Mouse (Mus musculus) forebrain, embryonic 16.5 days (tissue): Measurements from ENCODE around the gene Rplp0. TPM values are rescaled to one million over a fixed set of nuclear protein-coding genes. Genes with fewer than 3 reads are reported as not detected.
"Not testable (repeated sequence)": the region's sequence is repeated elsewhere in the genome, so short reads cannot be mapped to it uniquely, and the experiment has no call there.

Experiments
- ATAC-seq: fragments of 200-750 bp; cut with Nextera tagmentation; 2 replicates; pipeline ENCODE4 v1.8.0; 2017; ENCODE audit warnings: mild to moderate bottlenecking, moderate library complexity
- H3K27ac ChIP-seq: fragments of 300-500 bp; sonication (generic); 2 replicates; pipeline ENCODE4 v1.5.1; 2014; ENCODE audit warnings: low read length, control low read depth
- H3K27me3 ChIP-seq: fragments of 300-500 bp; sonication (generic); replicated peaks from 2 replicates; pipeline ENCODE4 v1.6.1; 2014; ENCODE audit warnings: low read length; ENCODE audit not compliant: control insufficient read depth, insufficient read depth
- H3K36me3 ChIP-seq: fragments of 300-500 bp; sonication (generic); 2 replicates; pipeline ENCODE4 v1.6.1; 2014; ENCODE audit not compliant: control insufficient read depth, insufficient read depth
- H3K4me1 ChIP-seq: fragments of 300-500 bp; sonication (generic); replicated peaks from 2 replicates; pipeline ENCODE4 v1.6.1; 2014; ENCODE audit warnings: low read length; ENCODE audit not compliant: control insufficient read depth, insufficient read depth
- H3K4me2 ChIP-seq: fragments of 300-500 bp; sonication (generic); 2 replicates; pipeline ENCODE4 v1.6.1; 2014; ENCODE audit warnings: mild to moderate bottlenecking, low read length, control low read depth
- H3K4me3 ChIP-seq: fragments of 300-500 bp; sonication (generic); replicated peaks from 2 replicates; pipeline ENCODE4 v1.5.1; 2014; ENCODE audit warnings: mild to moderate bottlenecking, low read length, control low read depth
- H3K9ac ChIP-seq: fragments of 300-500 bp; sonication (generic); replicated peaks from 2 replicates; pipeline ENCODE4 v1.6.1; 2014; ENCODE audit warnings: low read depth, low read length, control low read depth
- H3K9me3 ChIP-seq: fragments of 300-500 bp; sonication (generic); 2 replicates; pipeline ENCODE4 v1.6.1; 2016; ENCODE audit warnings: low read length; ENCODE audit not compliant: control insufficient read depth
- WGBS: fragments of 180-500 bp; shearing (Covaris S2); extraction: QIAGEN DNeasy Blood & Tissue Kit; methylation state at CpG from one replicate; pipeline ENCODE4 v1.1.7; 2014; 5-methylcytosine and 5-hydroxymethylcytosine counted together
- polyA plus RNA-seq: library from polyadenylated mRNA; unstranded; fragments of >200 nt; fragmentation: Nextera tagmentation; extraction: Ambion mirVana; gene quantifications from 2 replicates; pipeline ENCODE4 v1.2.1, GENCODE M21; 2015

Rplp0 gene
- polyA plus RNA-seq, 1 experiment from 2014 or later, result 944 TPM

DNA sequence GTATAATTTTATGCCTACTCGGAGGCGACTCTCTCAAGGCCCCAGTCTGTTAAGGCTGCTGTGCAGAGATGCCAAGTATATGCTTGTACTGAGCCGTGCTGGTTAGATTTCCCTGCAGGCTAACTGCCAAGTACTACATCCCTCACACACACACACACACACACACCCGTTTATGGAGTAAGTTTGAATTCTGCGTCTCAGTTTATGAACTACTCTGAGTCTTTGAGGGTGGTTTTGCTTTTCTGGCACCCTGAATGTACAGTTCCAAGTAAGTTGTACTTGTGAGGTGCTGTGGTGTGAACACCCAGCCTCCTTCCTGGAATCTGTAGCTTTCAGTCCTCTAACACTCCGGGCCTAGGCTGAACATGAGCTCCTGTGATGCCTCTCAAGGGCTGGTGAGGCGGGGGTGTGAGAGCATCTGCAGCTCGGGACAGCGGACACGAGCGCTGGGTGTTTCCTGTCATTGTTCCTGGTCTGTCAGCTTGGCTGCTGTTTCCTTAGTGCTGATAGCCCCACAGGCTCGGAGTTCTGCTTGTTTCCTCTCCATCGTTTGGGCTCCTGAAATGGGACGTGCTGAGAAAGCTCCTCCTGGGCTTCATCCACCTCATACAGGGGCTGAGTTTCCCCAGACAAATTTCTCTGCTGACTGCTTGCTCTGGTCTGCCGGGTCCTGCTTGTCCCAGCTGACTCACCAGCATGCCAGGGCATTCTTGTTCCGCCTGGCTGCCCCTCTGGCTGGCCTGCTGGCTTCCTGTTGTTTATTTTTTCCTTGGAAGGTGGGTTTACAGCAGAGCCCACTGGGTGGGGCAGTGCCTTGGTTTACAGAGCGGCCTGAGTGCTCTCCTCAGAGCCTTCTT is 13.6 kb downstream of the Rplp0 start:
- Histone ChIP-seq H3K9me3 (no peaks in the 10 kb centered on the region), H3K4me1 (no peaks in the 10 kb centered on the region), H3K4me2 (no peak overlapping the region), H3K4me3 (no peak overlapping the region), H3K36me3 (peaks cover 31% of the 10 kb centered on the region), H3K9ac (no peak overlapping the region), H3K27ac (no peak overlapping the region), H3K27me3 (no peaks in the 10 kb centered on the region)
- WGBS, result 72% methylated on average over 17 of the region's 17 CpGs
- ATAC-seq, result 0 out of 2 replicates have a peak, but pooled peaks have one; percentile 15

DNA sequence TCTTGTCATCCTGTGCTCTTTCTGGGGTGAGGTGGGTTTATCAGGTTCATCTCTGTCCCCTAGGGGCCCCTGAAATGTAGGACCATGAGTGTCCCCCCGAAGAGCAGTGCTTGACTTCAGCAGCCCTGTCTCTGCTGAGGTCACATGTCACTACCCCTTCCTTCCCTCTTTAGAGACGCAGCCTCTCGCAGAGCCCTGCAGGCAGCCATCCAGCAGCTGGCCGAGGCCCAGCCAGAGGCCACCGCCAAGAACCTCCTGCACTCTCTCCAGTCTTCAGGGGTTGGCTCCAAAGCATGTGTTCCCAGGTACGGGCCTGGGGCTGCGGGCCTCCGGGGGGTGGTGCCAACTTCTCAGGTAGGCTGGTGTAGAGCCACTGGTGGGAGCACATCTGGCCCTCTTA is 15.7 kb downstream of the Rplp0 start:
- ATAC-seq, result no peak
- WGBS, result 72% methylated on average over 8 of the region's 8 CpGs
- H3K27ac ChIP-seq, result no peak overlapping the region
- no peak overlapping the region for H3K4me3 ChIP-seq
- no peak overlapping the region for H3K9ac ChIP-seq
- no peak overlapping the region for H3K4me2 ChIP-seq
- peaks cover 45% of the 10 kb centered on the region for H3K36me3 ChIP-seq
- H3K9me3 ChIP-seq, result no peaks in the 10 kb centered on the region
- no peaks in the 10 kb centered on the region for H3K27me3 ChIP-seq
- H3K4me1 ChIP-seq, result no peaks in the 10 kb centered on the region

DNA sequence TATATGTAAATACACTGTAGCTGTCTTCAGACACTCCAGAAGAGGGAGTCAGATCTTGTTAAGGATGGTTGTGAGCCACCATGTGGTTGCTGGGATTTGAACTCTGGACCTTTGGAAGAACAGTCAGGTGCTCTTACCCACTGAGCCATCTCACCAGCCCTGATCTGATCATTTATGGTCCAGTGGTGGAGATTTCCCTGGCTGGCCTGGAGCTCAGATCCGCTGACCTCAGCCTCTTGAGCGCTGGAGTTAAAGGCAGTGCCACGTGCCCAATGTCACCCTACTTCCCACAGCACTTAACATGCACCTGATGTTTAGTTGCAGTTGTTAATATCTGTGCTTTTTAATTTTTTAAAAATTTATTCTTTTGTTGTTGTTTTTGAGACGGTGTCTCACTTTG is 18.4 kb downstream of the Rplp0 start:
- not testable (repeated sequence) for H3K9me3 ChIP-seq, H3K27me3 ChIP-seq, H3K4me3 ChIP-seq, H3K9ac ChIP-seq, H3K4me2 ChIP-seq, H3K27ac ChIP-seq, H3K4me1 ChIP-seq, ATAC-seq
- 94% methylated on average over 4 of the region's 4 CpGs for WGBS
- H3K36me3 ChIP-seq, result peaks cover 65% of the 10 kb centered on the region

DNA sequence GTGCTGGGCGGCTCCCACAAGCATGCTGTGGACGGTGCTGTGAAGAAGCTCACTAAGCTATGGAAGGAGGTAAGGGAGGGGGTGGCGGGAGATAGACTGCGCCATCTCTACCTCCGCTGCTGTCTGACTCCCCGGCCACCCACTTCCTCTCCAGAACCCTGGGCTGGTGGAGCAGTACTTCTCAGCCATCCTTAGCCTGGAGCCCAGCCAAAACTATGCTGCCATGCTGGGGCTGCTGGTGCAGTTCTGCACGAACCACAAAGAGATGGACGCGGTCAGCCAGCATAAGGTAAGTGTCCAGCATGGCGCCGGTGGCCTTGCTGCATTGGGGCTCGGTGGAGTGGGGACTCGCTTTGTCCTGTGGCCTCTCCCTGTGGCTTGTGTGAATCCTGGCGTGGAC is 19.7 kb downstream of the Rplp0 start:
- Histone ChIP-seq H3K36me3 (peaks cover 71% of the 10 kb centered on the region), H3K27ac (no peak overlapping the region), H3K4me2 (no peak overlapping the region), H3K27me3 (no peaks in the 10 kb centered on the region), H3K9me3 (peaks cover 3% of the 10 kb centered on the region; the same call in 1 of the 2 replicates), H3K9ac (no peak overlapping the region), H3K4me1 (no peaks in the 10 kb centered on the region), H3K4me3 (no peak overlapping the region)
- ATAC-seq, result no peak
- WGBS, result 93% methylated on average over 14 of the region's 14 CpGs

DNA sequence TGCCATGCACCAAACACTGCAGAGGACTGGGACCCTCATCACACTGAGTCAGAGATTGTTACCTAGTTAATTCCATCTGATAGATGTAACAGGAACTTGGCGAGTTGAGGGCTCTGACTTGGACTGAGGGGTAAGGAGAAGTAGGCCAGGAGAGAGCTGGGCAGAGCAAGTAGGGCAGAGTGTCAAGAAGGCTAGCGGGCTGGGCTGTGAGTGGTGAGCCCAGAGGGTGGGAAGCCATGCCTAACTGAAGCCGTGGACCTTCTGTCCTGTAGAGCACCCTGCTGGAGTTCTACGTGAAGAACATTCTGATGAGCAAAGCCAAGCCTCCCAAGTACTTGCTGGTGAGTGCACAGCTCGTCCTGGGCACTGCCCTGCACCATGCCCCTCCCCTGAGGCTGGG is 20.1 kb downstream of the Rplp0 start:
- Histone ChIP-seq H3K4me3 (no peak overlapping the region), H3K4me2 (no peak overlapping the region), H3K27ac (no peak overlapping the region), H3K4me1 (no peaks in the 10 kb centered on the region), H3K27me3 (no peaks in the 10 kb centered on the region), H3K36me3 (peaks cover 73% of the 10 kb centered on the region), H3K9ac (no peak overlapping the region), H3K9me3 (peaks cover 3% of the 10 kb centered on the region; the same call in 1 of the 2 replicates)
- ATAC-seq, result no peak
- WGBS, result 91% methylated on average over 5 of the region's 5 CpGs

DNA sequence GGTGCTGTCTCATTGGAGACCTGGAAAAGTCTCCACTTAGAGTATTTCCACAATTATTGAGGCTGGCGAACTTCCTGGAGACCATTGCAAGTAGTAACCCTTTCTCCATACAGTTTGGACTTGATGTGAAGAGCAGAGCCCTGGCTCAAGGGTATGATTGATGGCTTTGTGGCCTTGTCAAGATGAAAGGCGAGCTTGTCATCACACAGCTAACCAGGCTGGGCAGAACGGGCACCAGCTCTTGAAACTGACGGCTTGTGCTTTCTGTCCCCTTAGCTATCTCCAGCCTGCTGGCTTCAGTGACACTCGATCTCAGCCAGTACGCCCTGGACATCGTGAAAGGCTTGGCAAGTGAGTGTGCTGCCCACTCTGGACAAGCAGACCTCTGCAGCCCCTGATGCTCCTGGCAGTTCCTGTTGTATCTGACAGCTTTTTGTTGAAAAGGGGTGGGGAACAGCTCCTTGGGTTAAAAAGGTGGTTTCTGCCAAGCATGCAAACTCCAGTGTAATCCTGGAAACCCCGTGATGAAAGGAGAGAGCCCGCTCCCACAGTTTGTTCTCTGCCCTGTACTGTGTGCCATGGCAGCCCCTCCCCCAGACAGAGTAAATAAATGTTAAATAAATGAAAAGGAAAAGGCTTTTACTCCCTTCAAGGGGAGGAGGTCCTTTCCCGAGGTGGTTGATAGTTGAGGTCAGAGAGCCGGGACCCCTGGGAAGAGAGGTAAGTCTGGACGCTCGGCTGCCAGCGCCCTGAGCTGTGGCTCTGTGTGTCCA is 21.1 kb downstream of the Rplp0 start:
- Histone ChIP-seq H3K9ac (no peak overlapping the region), H3K27ac (no peak overlapping the region), H3K4me1 (no peaks in the 10 kb centered on the region), H3K27me3 (no peaks in the 10 kb centered on the region), H3K9me3 (peaks cover 3% of the 10 kb centered on the region; the same call in 1 of the 2 replicates), H3K4me2 (no peak overlapping the region), H3K4me3 (no peak overlapping the region), H3K36me3 (peaks cover 75% of the 10 kb centered on the region)
- WGBS, result 91% methylated on average over 14 of the region's 14 CpGs
- ATAC-seq, result no peak

DNA sequence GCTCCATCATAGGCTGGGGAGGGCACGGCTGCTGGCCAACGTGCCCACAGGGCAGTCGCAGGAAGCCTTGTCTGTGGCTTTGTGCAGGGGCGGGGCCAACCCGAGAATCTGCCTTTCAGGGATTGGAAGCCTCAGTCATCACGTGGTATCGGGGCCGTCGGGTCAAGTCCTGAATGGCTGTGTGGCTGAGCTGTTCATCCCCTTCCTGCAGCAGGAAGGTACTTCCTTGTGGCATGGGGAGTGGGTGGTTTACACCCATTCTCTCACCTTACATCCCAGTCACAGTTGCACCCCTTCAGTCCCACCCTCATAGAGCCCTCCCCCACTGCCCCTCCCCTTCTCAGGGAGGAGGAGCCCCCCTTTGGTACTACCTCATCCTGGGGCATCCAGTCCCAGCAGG is 22.4 kb downstream of the Rplp0 start:
- no peak for ATAC-seq
- H3K9ac ChIP-seq, result no peak overlapping the region
- H3K36me3 ChIP-seq, result peaks cover 65% of the 10 kb centered on the region
- no peak overlapping the region for H3K4me3 ChIP-seq
- peaks cover 3% of the 10 kb centered on the region; the same call in 1 of the 2 replicates for H3K9me3 ChIP-seq
- no peaks in the 10 kb centered on the region for H3K27me3 ChIP-seq
- WGBS, result 96% methylated on average over 9 of the region's 9 CpGs
- H3K4me2 ChIP-seq, result no peak overlapping the region
- no peak overlapping the region for H3K27ac ChIP-seq
- H3K4me1 ChIP-seq, result no peaks in the 10 kb centered on the region

DNA sequence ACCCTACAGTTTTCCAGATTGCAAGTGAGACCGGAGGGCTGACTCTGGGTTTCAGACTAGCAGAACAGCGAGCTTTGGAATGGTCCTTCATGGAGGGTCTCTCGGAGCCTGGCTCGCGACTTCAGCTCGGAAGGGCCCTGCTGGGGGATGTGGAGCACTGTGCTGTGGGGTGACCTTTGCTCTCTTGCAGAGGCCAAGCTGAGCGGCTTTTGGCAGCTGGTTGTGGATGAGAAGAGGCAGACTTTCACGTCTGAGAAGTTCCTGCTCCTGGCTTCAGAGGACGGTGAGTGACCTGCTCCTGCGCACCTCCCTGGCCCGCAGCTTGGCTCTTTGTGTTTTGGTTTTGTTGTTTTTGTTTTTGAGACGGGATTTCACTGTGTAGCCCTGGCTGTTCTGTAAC is 26.3 kb downstream of the Rplp0 start:
- Histone ChIP-seq H3K27ac (no peak overlapping the region), H3K4me3 (no peak overlapping the region), H3K4me1 (no peaks in the 10 kb centered on the region), H3K36me3 (peaks cover 54% of the 10 kb centered on the region), H3K27me3 (no peaks in the 10 kb centered on the region), H3K4me2 (no peak overlapping the region), H3K9me3 (peaks cover 3% of the 10 kb centered on the region; the same call in 1 of the 2 replicates), H3K9ac (no peak overlapping the region)
- ATAC-seq, result no peak
- 91% methylated on average over 12 of the region's 12 CpGs for WGBS

DNA sequence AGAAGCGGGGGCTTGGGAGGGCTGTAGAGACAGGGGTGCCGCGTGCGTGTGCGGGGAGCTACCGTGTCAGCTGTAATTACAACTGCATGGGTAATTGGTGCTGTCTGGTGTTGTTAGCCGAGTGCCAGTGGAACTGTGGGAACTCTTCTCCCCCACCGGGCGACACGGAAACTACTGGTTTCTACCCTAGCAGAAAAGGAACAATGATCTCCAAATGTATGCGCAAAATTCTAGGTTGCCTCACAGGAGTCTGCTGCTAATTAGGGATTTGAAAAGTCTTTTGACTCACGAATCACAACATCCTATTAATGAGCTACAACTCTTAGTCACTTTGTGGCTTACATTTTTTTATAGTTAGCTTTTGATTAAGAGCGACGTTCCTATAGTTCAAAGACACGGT is 26.9 kb downstream of the Rplp0 start:
- WGBS, result 15% methylated on average over 15 of the region's 15 CpGs
- Histone ChIP-seq H3K9ac (no peak overlapping the region), H3K27ac (no peak overlapping the region), H3K9me3 (peaks cover 3% of the 10 kb centered on the region; the same call in 1 of the 2 replicates), H3K4me3 (no peak overlapping the region), H3K4me1 (no peaks in the 10 kb centered on the region), H3K27me3 (no peaks in the 10 kb centered on the region), H3K4me2 (no peak overlapping the region), H3K36me3 (peaks cover 49% of the 10 kb centered on the region)
- ATAC-seq, result peak; percentile 71; the same call in 1 of the 2 replicates
